Mouse (Mus musculus) adrenal gland, adult 2 months (tissue): ENCODE measurements around the gene Prox2. TPM values are rescaled to one million over a fixed set of nuclear protein-coding genes. Genes with fewer than 3 reads are reported as not detected.
A peak's percentile ranks its signal among the peaks of the same experiment; 100 is the strongest.

Experiments
- DNase-seq: peaks from one replicate; pipeline ENCODE4 v3.0.0; 2021
- polyA plus RNA-seq: library from polyadenylated mRNA; depleted of rRNA; stranded (reverse); fragments of >200 nt; gene quantifications from 2 replicates; pipeline ENCODE4 v1.2.3, GENCODE M21; 2012; rRNA removed
- total RNA-seq, 2 experiments: library from RNA; stranded (reverse); gene quantifications; 2 replicates each; pipeline ENCODE4 v1.2.3; 2021

Gene Prox2
- total and polyA plus RNA-seq, 3 experiments, result 2.6 to 5.3 (median 3.2) TPM

DNA sequence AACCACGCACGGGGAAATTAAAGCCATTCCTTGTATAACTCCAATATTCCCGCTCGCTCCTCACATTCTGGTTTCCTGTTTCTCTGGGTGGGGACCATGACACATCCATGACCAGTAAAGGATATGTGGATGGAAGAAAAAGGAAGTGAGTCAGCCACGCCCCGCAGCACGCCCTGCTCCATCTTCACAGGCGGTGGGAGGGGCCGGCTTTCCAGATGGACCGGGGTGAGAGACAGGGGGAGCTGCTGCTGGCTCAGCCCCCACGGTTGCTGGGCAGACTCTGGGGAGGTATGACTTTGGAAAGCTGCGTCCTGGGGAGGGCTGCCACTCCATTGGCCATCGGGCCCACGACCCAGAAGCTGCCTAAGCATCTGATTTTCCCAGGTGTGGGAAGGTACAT lies 16.5 kb downstream of the Prox2 start:
- DNase-seq, result peak; percentile 38

- peak; percentile 65 for DNase-seq
Measured at GRCm38 (mm10) chr12:85092214-85092613, 18.3 kb downstream of the Prox2 start.

- no peak for DNase-seq
Measured at GRCm38 (mm10) chr12:85091190-85091589, 19.4 kb downstream of the Prox2 start.

DNA sequence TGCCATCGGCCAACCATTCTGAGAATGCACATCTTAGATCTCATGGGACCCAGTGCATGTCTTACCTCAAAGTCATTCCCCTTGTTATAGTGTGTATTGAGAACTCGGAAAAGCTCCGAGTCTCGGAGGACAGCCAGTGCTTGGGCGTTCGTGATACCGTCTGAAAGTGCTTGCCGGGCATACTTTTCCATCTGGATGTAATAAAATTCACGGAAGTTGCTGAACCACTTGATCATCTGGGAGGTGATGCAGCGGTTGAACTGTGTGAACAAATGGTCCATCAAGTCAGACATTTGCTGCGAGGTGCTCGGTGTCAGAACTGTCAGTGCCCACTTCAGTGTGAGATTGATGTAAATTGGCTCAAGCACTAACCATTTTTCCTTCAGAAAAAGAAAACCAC lies 22.7 kb downstream of the Prox2 start:
- DNase-seq, result no peak

DNA sequence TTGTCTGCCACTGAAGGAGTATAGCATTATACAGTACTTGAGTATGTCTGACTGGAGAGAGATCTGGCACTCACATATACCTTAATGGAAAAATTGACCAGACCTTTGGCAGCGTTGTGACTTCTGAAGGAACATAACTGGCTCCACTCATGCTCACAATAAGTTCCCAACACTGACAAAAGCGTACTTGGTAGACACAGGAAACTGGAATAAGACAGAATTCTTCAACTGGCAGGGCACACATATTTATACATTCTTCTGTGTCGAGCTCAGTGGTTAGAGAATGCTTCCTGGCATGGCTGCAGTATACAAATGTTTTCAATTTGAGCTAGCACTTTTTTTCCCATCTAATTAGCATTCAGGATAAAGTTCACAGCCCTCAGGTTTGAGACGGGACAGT lies 25.6 kb downstream of the Prox2 start:
- DNase-seq, result no peak

DNA sequence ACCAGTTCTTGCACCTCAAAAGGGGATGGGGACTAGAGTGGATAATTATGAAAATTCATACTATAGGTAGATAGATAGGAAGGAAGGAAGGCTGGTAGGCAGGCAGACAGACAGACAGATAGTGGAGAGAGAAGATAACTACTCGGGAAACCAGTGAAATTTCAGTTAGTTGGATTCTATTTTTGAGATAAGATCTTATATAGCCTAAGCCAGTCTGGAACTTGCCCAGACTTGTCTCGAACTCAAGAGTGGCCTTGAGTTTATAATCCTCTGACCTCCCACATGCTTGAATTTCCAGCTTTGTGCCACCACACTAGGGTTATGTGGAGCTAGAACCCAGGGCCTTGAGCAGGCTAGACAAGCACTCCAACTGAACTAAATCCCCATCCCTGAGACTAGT lies 26.3 kb downstream of the Prox2 start:
- no peak for DNase-seq

GRCm38 (mm10) chr12:85077100-85077499 lies 33.5 kb downstream of the Prox2 start:
- DNase-seq, result no peak

DNA sequence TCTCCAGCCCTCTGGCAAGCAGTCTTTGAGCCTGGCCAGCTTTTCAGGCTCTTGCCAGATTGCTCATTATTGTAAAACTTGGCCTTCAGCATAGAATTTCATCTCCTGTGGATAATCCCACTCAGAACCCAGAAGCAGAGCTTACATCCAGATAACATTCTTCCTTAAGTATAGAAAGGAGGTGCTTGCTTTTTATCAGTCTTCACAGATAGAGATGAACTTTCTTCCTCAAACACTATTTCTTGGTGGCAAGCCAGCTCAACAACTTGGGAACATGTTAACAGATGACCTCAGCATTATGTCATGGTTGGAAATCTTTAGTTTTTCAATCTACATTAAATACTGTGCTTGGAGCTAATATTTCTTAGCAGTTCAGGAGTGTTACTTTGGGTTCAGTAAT lies 39.5 kb downstream of the Prox2 start:
- DNase-seq, result no peak

DNA sequence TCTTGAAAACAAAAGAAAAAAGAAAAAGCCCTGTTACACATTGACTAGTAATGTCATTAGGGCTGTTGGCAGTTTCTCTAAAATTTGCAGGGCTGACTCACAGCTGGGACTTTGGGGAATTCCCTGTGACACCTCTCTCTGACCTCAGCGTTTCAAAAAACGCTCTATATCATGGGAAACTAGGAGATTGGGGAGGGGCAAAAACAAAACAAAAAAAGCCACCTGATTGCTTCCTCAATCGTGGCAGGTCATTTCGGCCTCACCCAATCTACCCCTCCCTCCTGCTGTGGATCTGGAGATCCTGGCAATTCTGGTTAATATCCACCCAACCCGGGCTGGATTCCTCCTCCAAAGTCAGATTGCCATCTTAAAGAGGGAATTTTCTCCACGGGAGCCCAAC lies 59.3 kb downstream of the Prox2 start:
- DNase-seq, result peak; percentile 15

Other genes with a start within 250 kb of the Prox2 start
- 10 to 100 TPM in 1 of 2 experiments, 1 to 10 TPM in 1; 6.6 to 11.9 TPM for gene Ltbp2, start 234.2 kb downstream of the Prox2 start, total RNA-seq
- gene Ltbp2, start 234.2 kb downstream of the Prox2 start, polyA plus RNA-seq, result 11.8 and 16.1 TPM in 2 replicates
- gene Fcf1, start 139.9 kb downstream of the Prox2 start, total RNA-seq, result 100 to 1,000 TPM in 1 of 2 experiments, 10 to 100 TPM in 1; 89.4 to 117 TPM
- 10.6 and 10.9 TPM in 2 replicates for gene Fcf1, start 139.9 kb downstream of the Prox2 start, polyA plus RNA-seq
- gene Arel1, start 139.9 kb downstream of the Prox2 start, total RNA-seq, result 10 to 100 TPM; 29.6 to 33.5 TPM
- gene Arel1, start 139.9 kb downstream of the Prox2 start, polyA plus RNA-seq, result 19.1 and 20.2 TPM in 2 replicates
- 10 to 100 TPM; 37.6 to 49.2 TPM for gene Ylpm1, start 114.4 kb downstream of the Prox2 start, total RNA-seq
- 12.7 and 23.7 TPM in 2 replicates for gene Ylpm1, start 114.4 kb downstream of the Prox2 start, polyA plus RNA-seq
- 100 to 1,000 TPM; 347 to 398 TPM for gene Dlst, start 74 bp upstream of the Prox2 start, total RNA-seq
- gene Dlst, start 74 bp upstream of the Prox2 start, polyA plus RNA-seq, result 107 and 114 TPM in 2 replicates
- 1 to 10 TPM in 1 of 2 experiments, under 1 TPM in 1; 0.37 to 1.5 TPM for gene Rps6kl1, start 40.5 kb upstream of the Prox2 start, total RNA-seq
- gene Rps6kl1, start 40.5 kb upstream of the Prox2 start, polyA plus RNA-seq, result 1.5 and 1.8 TPM in 2 replicates
- 1 to 10 TPM in 1 of 2 experiments, under 1 TPM in 1; 0.37 to 2.8 TPM for gene Pgf, start 67.0 kb upstream of the Prox2 start, total RNA-seq
- 0.63 and 1.6 TPM in 2 replicates for gene Pgf, start 67.0 kb upstream of the Prox2 start, polyA plus RNA-seq
- 10 to 100 TPM; 64.2 to 95.9 TPM for gene Eif2b2, start 108.7 kb upstream of the Prox2 start, total RNA-seq
- gene Eif2b2, start 108.7 kb upstream of the Prox2 start, polyA plus RNA-seq, result 94.8 and 100.0 TPM in 2 replicates
- gene Mlh3, start 159.8 kb upstream of the Prox2 start, total RNA-seq, result 10 to 100 TPM in 1 of 2 experiments, 1 to 10 TPM in 1; 7.8 to 15.9 TPM
- gene Mlh3, start 159.8 kb upstream of the Prox2 start, polyA plus RNA-seq, result 2.0 and 2.2 TPM in 2 replicates
- gene Acyp1, start 177.7 kb upstream of the Prox2 start, total RNA-seq, result 10 to 100 TPM; 32.2 to 33.3 TPM
- 3.9 and 6.0 TPM in 2 replicates for gene Acyp1, start 177.7 kb upstream of the Prox2 start, polyA plus RNA-seq
- 1 to 10 TPM; 1.2 to 2.5 TPM for gene Zc2hc1c, start 177.8 kb upstream of the Prox2 start, total RNA-seq
- gene Zc2hc1c, start 177.8 kb upstream of the Prox2 start, polyA plus RNA-seq, result 0.29 and 0.57 TPM in 2 replicates
- gene Nek9, start 228.6 kb upstream of the Prox2 start, total RNA-seq, result 10 to 100 TPM; 71.0 to 95.8 TPM
- gene Nek9, start 228.6 kb upstream of the Prox2 start, polyA plus RNA-seq, result 25.3 and 26.6 TPM in 2 replicates